Mouse (Mus musculus) kidney, embryonic 16.5 days (tissue): ENCODE results near the gene Slc6a17. TPM values are rescaled to one million over a fixed set of nuclear protein-coding genes. Genes with fewer than 3 reads are reported as not detected.

Source experiments
- ATAC-seq: fragments of 200-750 bp; cut with Nextera tagmentation; 2 replicates; pipeline ENCODE4 v1.8.0; 2017; ENCODE audit warnings: moderate TSS enrichment; ENCODE audit not compliant: low FRiP score, low TSS enrichment
- H3K27ac ChIP-seq: fragments of 300-500 bp; sonication (generic); 2 replicates; pipeline ENCODE4 v1.5.1; 2014; ENCODE audit warnings: low read length
- H3K27me3 ChIP-seq: fragments of 300-500 bp; sonication (generic); 2 replicates; pipeline ENCODE4 v1.6.1; 2014; ENCODE audit warnings: low read length, control low read depth, mixed read lengths; ENCODE audit not compliant: insufficient read depth
- H3K36me3 ChIP-seq: fragments of 300-500 bp; sonication (generic); 2 replicates; pipeline ENCODE4 v1.6.1; 2014; ENCODE audit warnings: low read length, control low read depth, mixed read lengths; ENCODE audit not compliant: insufficient read depth
- H3K4me1 ChIP-seq: fragments of 300-500 bp; sonication (generic); 2 replicates; pipeline ENCODE4 v1.6.1; 2014; ENCODE audit warnings: low read length, control low read depth, mixed read lengths; ENCODE audit not compliant: insufficient read depth
- H3K4me2 ChIP-seq: fragments of 300-500 bp; sonication (generic); replicated peaks from 2 replicates; pipeline ENCODE4 v1.6.1; 2014; ENCODE audit warnings: low read depth, low read length
- H3K4me3 ChIP-seq: fragments of 300-500 bp; sonication (generic); 2 replicates; pipeline ENCODE4 v1.5.1; 2014; ENCODE audit warnings: mild to moderate bottlenecking, low read length
- H3K9ac ChIP-seq: fragments of 300-500 bp; sonication (generic); replicated peaks from 2 replicates; pipeline ENCODE4 v1.6.1; 2014; ENCODE audit warnings: low read length
- H3K9me3 ChIP-seq: fragments of 300-500 bp; sonication (generic); 2 replicates; pipeline ENCODE4 v1.6.1; 2016; ENCODE audit warnings: low read length, control low read depth
- WGBS: fragments of 180-500 bp; shearing (Covaris S2); extraction: QIAGEN DNeasy Blood & Tissue Kit; methylation state at CpG from one replicate; pipeline ENCODE4 v1.1.7; 2014; 5-methylcytosine and 5-hydroxymethylcytosine counted together
- polyA plus RNA-seq: library from polyadenylated mRNA; unstranded; fragments of >200 nt; fragmentation: Nextera tagmentation; extraction: Ambion mirVana; gene quantifications from 2 replicates; pipeline ENCODE4 v1.2.1, GENCODE M21; 2015

Gene Slc6a17
- polyA plus RNA-seq, 1 experiment from 2014 or later: 3.8 TPM

DNA sequence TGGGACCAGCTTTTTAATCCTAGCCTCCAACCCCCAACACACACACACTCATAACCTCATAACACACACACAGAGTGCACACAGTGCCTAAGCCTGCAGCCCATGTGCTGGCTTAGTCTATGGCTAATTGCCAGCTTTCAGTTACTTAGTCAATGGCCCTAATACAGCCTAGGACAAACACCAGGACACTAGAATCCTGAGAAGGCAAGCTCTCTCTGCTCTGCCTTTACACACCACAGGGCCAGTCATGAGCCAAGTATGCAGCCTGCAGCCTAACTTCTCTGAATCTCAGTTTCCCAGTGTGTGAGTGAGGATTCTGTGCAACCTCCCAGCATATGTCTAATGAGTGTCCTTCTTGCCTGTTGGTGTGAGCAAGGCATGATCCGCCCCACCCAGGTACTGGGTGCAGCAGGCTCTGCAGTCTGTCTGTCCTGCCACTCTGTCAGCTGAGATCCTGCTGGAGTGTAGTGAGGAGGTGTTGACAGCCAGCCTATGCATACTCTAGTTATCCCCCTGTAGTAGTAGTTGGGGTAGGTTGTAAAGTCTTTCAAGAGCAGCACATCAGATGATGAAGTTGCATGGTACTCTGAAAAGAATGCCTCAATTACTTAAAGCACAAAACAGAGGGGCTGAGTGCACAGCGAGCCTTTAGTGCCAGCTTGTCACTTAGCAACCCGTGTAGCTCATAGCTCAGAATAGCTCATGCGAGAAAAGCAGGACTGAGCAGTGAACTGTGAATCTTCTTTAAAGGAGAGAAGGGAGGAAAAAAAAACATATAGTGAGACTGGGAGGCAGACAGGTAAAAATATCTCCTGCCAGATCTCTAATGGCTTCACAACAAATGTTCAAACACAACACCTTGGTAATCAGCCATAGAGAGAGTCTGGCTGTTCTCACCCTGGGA lies 12.1 kb downstream of the Slc6a17 start:
- Histone ChIP-seq H3K36me3 (no peaks in the 10 kb centered on the region), H3K4me2 (0 out of 2 replicates have a peak overlapping the region, but pooled peaks have one; percentile 15), H3K27me3 (peaks cover 3% of the 10 kb centered on the region; the same call in 1 of the 2 replicates), H3K9me3 (peaks cover 1% of the 10 kb centered on the region; the same call in 1 of the 2 replicates), H3K9ac (0 out of 2 replicates have a peak overlapping the region, but pooled peaks have one; percentile 11), H3K27ac (peak overlapping the region; percentile 64), H3K4me1 (peaks cover 25% of the 10 kb centered on the region), H3K4me3 (no peak overlapping the region)
- ATAC-seq: peak; percentile 94
- WGBS: 33% methylated on average over 4 of the region's 4 CpGs

DNA sequence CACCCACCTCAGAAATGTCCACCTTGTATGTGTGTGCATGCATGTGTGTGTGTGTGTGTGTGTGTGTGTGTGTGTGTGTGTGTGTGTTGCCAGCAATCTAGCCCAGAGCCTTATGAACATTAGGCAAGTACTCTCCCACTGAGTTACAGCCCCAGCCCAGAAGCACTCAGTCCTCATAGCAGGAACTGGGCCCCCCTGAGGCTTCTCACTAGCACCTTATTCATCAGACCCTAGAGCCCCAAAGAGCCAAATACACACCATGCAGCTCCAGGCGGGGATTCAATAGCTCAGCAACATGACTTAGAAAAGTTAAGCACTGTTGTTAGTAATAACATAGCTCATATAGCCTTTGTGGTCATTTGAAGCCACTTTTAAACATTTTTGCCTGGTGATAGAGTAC lies 13.3 kb downstream of the Slc6a17 start:
- peaks cover 13% of the 10 kb centered on the region for H3K9me3 ChIP-seq
- H3K4me3 ChIP-seq: no peak overlapping the region
- WGBS: 82% methylated on average over 1 of the region's 1 CpGs
- no peak for ATAC-seq
- H3K27me3 ChIP-seq: peaks cover 3% of the 10 kb centered on the region; the same call in 1 of the 2 replicates
- H3K36me3 ChIP-seq: peaks cover 10% of the 10 kb centered on the region
- H3K27ac ChIP-seq: no peak overlapping the region
- H3K9ac ChIP-seq: no peak overlapping the region
- peaks cover 25% of the 10 kb centered on the region for H3K4me1 ChIP-seq
- no peak overlapping the region for H3K4me2 ChIP-seq

DNA sequence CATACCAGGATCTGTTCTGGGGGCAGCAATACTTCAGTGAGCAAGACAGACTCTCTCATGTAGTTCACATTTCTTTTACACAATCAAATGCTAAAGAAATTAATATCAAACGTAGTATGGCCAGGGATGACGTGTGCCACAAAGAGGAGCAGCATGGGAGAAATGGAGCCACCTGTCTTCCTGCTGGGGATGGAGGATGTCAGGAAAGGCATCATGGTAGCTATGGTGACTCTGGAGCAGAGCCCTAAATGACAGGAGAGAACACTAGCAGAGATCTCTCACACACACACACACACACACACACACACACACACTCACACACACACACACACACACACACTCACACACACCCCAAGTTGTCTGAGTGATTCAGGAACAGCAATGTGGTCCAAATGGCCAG lies 14.1 kb downstream of the Slc6a17 start:
- peaks cover 3% of the 10 kb centered on the region; the same call in 1 of the 2 replicates for H3K27me3 ChIP-seq
- no peak overlapping the region for H3K4me2 ChIP-seq
- H3K27ac ChIP-seq: no peak overlapping the region
- H3K36me3 ChIP-seq: peaks cover 13% of the 10 kb centered on the region
- no peak for ATAC-seq
- H3K9ac ChIP-seq: no peak overlapping the region
- peaks cover 15% of the 10 kb centered on the region for H3K9me3 ChIP-seq
- WGBS: 92% methylated on average over 2 of the region's 2 CpGs
- no peak overlapping the region for H3K4me3 ChIP-seq
- H3K4me1 ChIP-seq: peaks cover 25% of the 10 kb centered on the region

DNA sequence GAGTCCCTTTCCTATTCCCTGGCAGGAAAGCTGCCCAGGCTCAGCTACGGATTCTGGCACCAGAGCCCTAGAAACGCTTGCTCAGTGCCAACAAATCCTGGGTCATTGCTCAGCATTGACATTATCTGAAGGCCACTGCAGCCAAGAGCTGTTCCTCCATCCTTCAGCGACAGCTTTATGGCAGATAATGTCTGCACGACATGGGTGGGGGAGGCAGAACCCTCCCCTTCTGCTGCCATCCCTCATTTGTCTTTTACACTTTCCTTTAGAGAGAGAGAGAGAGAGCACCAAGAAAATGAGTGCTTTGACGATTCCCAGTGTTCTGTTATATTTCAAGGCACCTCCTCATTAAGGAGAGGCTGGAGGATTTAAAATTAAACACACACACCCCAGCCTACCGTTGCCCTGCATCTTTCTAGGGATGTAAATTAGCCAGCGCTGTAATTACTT lies 16.1 kb downstream of the Slc6a17 start:
- Histone ChIP-seq H3K9me3 (peaks cover 15% of the 10 kb centered on the region), H3K27me3 (peaks cover 6% of the 10 kb centered on the region; the same call in 1 of the 2 replicates), H3K4me3 (no peak overlapping the region), H3K4me2 (no peak overlapping the region), H3K27ac (no peak overlapping the region), H3K36me3 (peaks cover 13% of the 10 kb centered on the region), H3K4me1 (peaks cover 20% of the 10 kb centered on the region), H3K9ac (no peak overlapping the region)
- ATAC-seq: no peak
- 35% methylated on average over 7 of the region's 7 CpGs for WGBS

DNA sequence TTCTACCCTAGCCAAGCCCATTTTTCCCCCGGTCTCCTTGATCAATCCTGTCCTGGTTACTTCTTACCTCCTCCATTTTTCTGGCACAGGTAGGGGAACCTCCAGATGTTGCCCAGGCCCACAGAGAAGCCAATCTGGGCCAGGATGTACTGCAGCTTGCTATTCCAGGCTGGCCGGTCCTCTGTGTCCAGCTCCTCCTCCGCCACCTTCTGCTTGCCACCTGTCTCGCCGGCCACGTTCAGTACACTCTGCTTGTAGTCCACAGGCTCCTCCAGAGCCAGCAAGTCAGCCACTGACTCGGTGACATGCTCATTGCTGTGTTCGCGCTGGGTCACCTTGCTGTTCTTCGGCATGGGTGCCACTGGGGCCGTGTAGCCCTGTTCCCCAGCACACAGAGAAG lies 17.5 kb downstream of the Slc6a17 start:
- Histone ChIP-seq H3K4me2 (no peak overlapping the region), H3K4me3 (no peak overlapping the region), H3K4me1 (peaks cover 10% of the 10 kb centered on the region), H3K9me3 (peaks cover 15% of the 10 kb centered on the region), H3K36me3 (peaks cover 13% of the 10 kb centered on the region), H3K27me3 (peaks cover 6% of the 10 kb centered on the region; the same call in 1 of the 2 replicates), H3K9ac (no peak overlapping the region), H3K27ac (no peak overlapping the region)
- ATAC-seq: no peak
- WGBS: 97% methylated on average over 11 of the region's 11 CpGs

DNA sequence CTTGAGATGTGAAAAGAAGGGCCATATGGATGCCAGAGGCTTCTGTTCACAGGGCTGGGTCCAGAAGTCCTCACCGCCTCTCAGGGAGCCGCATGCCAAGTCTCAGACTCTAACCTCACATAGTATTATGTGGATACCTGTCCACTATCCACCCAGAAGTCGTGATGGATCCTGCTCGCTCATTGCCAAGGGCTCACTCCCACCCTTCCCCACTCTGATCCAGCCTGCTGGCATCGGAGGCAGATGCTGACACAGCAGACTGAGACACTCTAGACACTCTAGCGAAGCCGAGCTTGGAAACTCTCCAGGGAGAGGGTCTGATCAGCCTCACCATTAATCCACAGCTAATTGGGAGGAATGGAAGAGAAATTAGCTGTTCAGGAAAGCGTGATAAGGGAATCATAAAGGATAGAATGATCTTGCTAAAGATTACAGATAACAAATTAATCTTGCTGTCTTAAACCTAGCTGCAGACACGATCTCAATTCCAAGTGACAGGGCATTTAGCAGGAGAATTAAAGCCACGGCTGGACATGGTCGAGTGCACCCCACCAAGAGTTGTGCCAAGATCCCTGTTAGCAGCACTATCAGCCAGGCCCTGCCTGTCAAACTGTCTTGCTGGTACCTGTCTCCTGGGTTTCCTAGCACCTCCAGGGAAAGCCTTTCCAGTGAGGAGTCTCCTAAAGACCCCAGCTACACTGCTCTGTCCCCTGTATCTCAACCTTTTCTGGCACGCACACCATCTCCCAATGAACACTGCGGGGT lies 21.6 kb downstream of the Slc6a17 start:
- Histone ChIP-seq H3K27ac (no peak overlapping the region), H3K4me3 (no peak overlapping the region), H3K27me3 (0 out of 2 replicates have a peak, but pooled peaks cover 3% of the 10 kb centered on the region), H3K4me2 (no peak overlapping the region), H3K4me1 (0 out of 2 replicates have a peak, but pooled peaks cover 2% of the 10 kb centered on the region), H3K9ac (no peak overlapping the region), H3K9me3 (peaks cover 15% of the 10 kb centered on the region), H3K36me3 (peaks cover 13% of the 10 kb centered on the region)
- 49% methylated on average over 13 of the region's 13 CpGs for WGBS
- no peak for ATAC-seq

DNA sequence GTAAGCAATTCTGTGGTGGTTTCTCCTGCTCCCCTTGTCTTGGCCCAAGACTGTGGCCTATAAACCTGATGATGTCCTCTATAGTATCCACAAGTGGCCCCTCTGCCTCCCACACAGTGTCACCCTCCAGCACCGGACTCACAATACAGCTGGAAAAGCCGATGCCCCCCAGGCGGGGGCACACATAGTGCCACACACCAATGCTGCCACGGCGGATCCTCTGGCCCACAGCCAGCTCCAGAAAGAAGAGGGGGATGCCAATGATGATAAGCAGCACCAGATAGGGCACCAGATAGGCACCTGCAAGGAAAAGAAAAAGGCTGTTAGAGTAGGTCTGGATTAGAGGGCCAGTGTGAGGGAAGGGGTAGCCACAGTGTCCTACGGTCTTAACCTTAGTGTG lies 22.3 kb downstream of the Slc6a17 start:
- ATAC-seq: no peak
- H3K36me3 ChIP-seq: peaks cover 13% of the 10 kb centered on the region
- H3K4me3 ChIP-seq: no peak overlapping the region
- H3K27ac ChIP-seq: no peak overlapping the region
- 89% methylated on average over 6 of the region's 6 CpGs for WGBS
- peaks cover 12% of the 10 kb centered on the region for H3K9me3 ChIP-seq
- H3K9ac ChIP-seq: no peak overlapping the region
- no peak overlapping the region for H3K4me2 ChIP-seq
- H3K4me1 ChIP-seq: 0 out of 2 replicates have a peak, but pooled peaks cover 2% of the 10 kb centered on the region
- 0 out of 2 replicates have a peak, but pooled peaks cover 3% of the 10 kb centered on the region for H3K27me3 ChIP-seq

DNA sequence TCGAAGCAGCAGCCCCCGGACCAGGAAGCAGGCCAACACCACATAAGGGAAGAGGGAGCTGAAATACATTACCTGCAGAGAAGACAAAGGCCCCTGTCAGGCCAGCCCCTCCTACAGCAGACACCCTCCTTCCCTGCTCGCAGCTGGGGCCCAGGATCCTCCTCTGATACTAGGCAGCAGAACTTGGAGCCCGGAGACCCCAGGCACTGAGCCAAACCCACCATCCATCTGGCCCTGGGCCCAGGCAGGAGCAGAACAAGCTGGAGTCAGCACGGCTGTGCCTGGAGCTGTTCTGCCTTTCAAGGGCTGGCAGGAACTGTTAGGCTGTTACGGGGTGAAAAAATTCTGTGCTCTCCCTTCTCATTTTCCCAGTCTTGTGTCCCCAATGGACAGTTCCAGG lies 26.4 kb downstream of the Slc6a17 start:
- H3K36me3 ChIP-seq: no peaks in the 10 kb centered on the region
- no peak overlapping the region for H3K4me3 ChIP-seq
- H3K9me3 ChIP-seq: no peaks in the 10 kb centered on the region
- no peak overlapping the region for H3K9ac ChIP-seq
- ATAC-seq: peak; percentile 67; the same call in 1 of the 2 replicates
- no peak overlapping the region for H3K4me2 ChIP-seq
- 39% methylated on average over 6 of the region's 6 CpGs for WGBS
- H3K27ac ChIP-seq: no peak overlapping the region
- H3K4me1 ChIP-seq: 0 out of 2 replicates have a peak, but pooled peaks cover 2% of the 10 kb centered on the region
- no peaks in the 10 kb centered on the region for H3K27me3 ChIP-seq

DNA sequence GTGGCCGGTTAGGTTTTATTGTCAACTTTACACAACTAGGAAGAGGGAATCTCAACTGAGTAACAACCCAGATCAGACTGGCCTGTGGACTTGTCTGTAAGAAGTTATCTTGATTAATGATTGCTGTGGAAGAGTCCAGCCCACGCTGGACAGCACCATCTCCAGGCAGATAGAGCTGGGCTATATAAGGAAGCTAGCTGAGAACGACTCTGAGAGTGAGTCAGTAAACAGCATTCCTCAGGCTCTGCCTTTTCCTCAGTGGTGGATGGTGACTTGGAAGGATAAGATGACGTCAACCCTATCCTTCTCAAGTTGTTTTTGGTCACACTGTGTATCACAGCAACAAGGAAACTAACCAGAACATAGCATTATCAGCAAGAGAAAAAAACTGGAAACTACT lies 29.2 kb downstream of the Slc6a17 start:
- 45% methylated on average over 4 of the region's 4 CpGs for WGBS
- H3K27ac ChIP-seq: no peak overlapping the region
- no peak overlapping the region for H3K4me2 ChIP-seq
- H3K4me3 ChIP-seq: no peak overlapping the region
- no peaks in the 10 kb centered on the region for H3K27me3 ChIP-seq
- peak; percentile 47; the same call in 1 of the 2 replicates for ATAC-seq
- no peaks in the 10 kb centered on the region for H3K9me3 ChIP-seq
- H3K4me1 ChIP-seq: no peaks in the 10 kb centered on the region
- no peak overlapping the region for H3K9ac ChIP-seq
- H3K36me3 ChIP-seq: no peaks in the 10 kb centered on the region
